Mouse (Mus musculus) MEL (cell line): Measurements from ENCODE around the gene Tnks2.

Experiments
- CTCF ChIP-seq, 3 experiments: IDR thresholded peaks in 2 of 3; conservative IDR thresholded peaks in 1 of 3; 2 replicates each; pipeline ENCODE4 v1.5.1; 2011 to 2012; ENCODE audit warnings: low read length in 3 of 3, low read depth in 2 of 3, mild to moderate bottlenecking in 2 of 3, improper control_type of control experiment in 1 of 3, inconsistent platforms in 1 of 3, mixed read lengths in 1 of 3, moderate library complexity in 1 of 3; ENCODE audit not compliant: control insufficient read depth in 1 of 3, insufficient read depth in 1 of 3, poor library complexity in 1 of 3, severe bottlenecking in 1 of 3
- E2F4 ChIP-seq: IDR thresholded peaks from 2 replicates; pipeline ENCODE4 v1.6.1; 2011; ENCODE audit warnings: low read depth, low read length, improper control_type of control experiment, borderline replicate concordance
- GABPA ChIP-seq: IDR thresholded peaks from 2 replicates; pipeline ENCODE4 v1.6.1; 2012; ENCODE audit warnings: low read depth, mild to moderate bottlenecking, inconsistent platforms, low read length, improper control_type of control experiment, moderate library complexity
- HCFC1 ChIP-seq: IDR thresholded peaks from 2 replicates; pipeline ENCODE4 v1.6.1; 2012; ENCODE audit warnings: low read depth, mild to moderate bottlenecking, inconsistent platforms, low read length, improper control_type of control experiment, moderate library complexity
- MAFK ChIP-seq: IDR thresholded peaks from 2 replicates; pipeline ENCODE4 v1.6.1; 2011; ENCODE audit warnings: low read depth, mild to moderate bottlenecking, low read length, improper control_type of control experiment, borderline replicate concordance
- MAX ChIP-seq: IDR thresholded peaks from 2 replicates; pipeline ENCODE4 v1.6.1; 2011; ENCODE audit warnings: low read length, improper control_type of control experiment
- POLR2A ChIP-seq, 2 experiments: IDR thresholded peaks; 2 replicates each; pipeline ENCODE4 v1.6.1; 2011 to 2012; ENCODE audit warnings: low read length in 2 of 2, mild to moderate bottlenecking in 2 of 2, control low read depth in 1 of 2, improper control_type of control experiment in 1 of 2, low read depth in 1 of 2, moderate library complexity in 1 of 2; ENCODE audit not compliant: control insufficient read depth in 1 of 2, insufficient read depth in 1 of 2, poor library complexity in 1 of 2
- RCOR1 ChIP-seq: IDR thresholded peaks from 2 replicates; pipeline ENCODE4 v1.6.1; 2012; ENCODE audit warnings: low read depth, mild to moderate bottlenecking, inconsistent platforms, low read length, improper control_type of control experiment
- SIN3A ChIP-seq: IDR thresholded peaks from 2 replicates; pipeline ENCODE4 v1.6.1; 2012; ENCODE audit warnings: low read length, improper control_type of control experiment, inconsistent platforms
- SMC3 ChIP-seq: IDR thresholded peaks from 2 replicates; pipeline ENCODE4 v1.6.1; 2011; ENCODE audit warnings: low read depth, low read length, improper control_type of control experiment
- TAL1 ChIP-seq: IDR thresholded peaks from 2 replicates; pipeline ENCODE4 v1.6.1; 2012; ENCODE audit warnings: mild to moderate bottlenecking, inconsistent platforms, low read length, moderate library complexity, mixed read lengths
- TCF12 ChIP-seq: IDR thresholded peaks from 2 replicates; pipeline ENCODE4 v1.6.1; 2014; ENCODE audit warnings: low read depth, mild to moderate bottlenecking, inconsistent platforms, low read length, improper control_type of control experiment, moderate library complexity
- USF1 ChIP-seq: IDR thresholded peaks from 2 replicates; pipeline ENCODE4 v1.6.1; 2014; ENCODE audit warnings: low read depth, mild to moderate bottlenecking, inconsistent platforms, low read length, improper control_type of control experiment, moderate library complexity

- TF ChIP-seq HCFC1 (no peak), POLR2A (IDR thresholded peaks at IDR 0.05; ENCODE audit: control insufficient read depth in 1 of 2, insufficient read depth in 1 of 2, low read depth in 1 of 2, low read length in 2 of 2, poor library complexity in 1 of 2) (no peak), SIN3A (no peak), CTCF (IDR thresholded peaks at IDR 0.05 in 2 of 3, conservative IDR thresholded peaks at IDR 0.05 in 1 of 3; ENCODE audit: control insufficient read depth in 1 of 3, insufficient read depth in 1 of 3, low read depth in 2 of 3, low read length in 3 of 3, poor library complexity in 1 of 3, severe bottlenecking in 1 of 3) (no peak), MAFK (no peak), TAL1 (no peak), E2F4 (no peak), MAX (no peak), USF1 (no peak), GABPA (no peak), RCOR1 (no peak), SMC3 (no peak), TCF12 (no peak)
Observed at GRCm38 (mm10) chr19:36836035-36836434, 2.0 kb downstream of the Tnks2 start.
